Mouse (Mus musculus) MEL (cell line): ENCODE measurements around the gene Gm8271.
"Not testable (repeated sequence)": the region's sequence is repeated elsewhere in the genome, so short reads cannot be mapped to it uniquely, and the experiment has no call there.

ENCODE experiments used
- CTCF ChIP-seq, 3 experiments: IDR thresholded peaks in 2 of 3; conservative IDR thresholded peaks in 1 of 3; 2 replicates each; pipeline ENCODE4 v1.5.1; 2011 to 2012; ENCODE audit warnings: low read length in 3 of 3, low read depth in 2 of 3, mild to moderate bottlenecking in 2 of 3, improper control_type of control experiment in 1 of 3, inconsistent platforms in 1 of 3, mixed read lengths in 1 of 3, moderate library complexity in 1 of 3; ENCODE audit not compliant: control insufficient read depth in 1 of 3, insufficient read depth in 1 of 3, poor library complexity in 1 of 3, severe bottlenecking in 1 of 3
- GABPA ChIP-seq: IDR thresholded peaks from 2 replicates; pipeline ENCODE4 v1.6.1; 2012; ENCODE audit warnings: low read depth, mild to moderate bottlenecking, inconsistent platforms, low read length, improper control_type of control experiment, moderate library complexity
- GATA1 ChIP-seq: IDR thresholded peaks from 2 replicates; pipeline ENCODE4 v1.6.1; 2011; ENCODE audit warnings: low read depth, low read length, improper control_type of control experiment
- POLR2A ChIP-seq, 2 experiments: IDR thresholded peaks; 2 replicates each; pipeline ENCODE4 v1.6.1; 2011 to 2012; ENCODE audit warnings: low read length in 2 of 2, mild to moderate bottlenecking in 2 of 2, control low read depth in 1 of 2, improper control_type of control experiment in 1 of 2, low read depth in 1 of 2, moderate library complexity in 1 of 2; ENCODE audit not compliant: control insufficient read depth in 1 of 2, insufficient read depth in 1 of 2, poor library complexity in 1 of 2
- POLR2AphosphoS2 ChIP-seq: IDR thresholded peaks from 2 replicates; pipeline ENCODE4 v1.6.1; 2011; ENCODE audit warnings: low read length, improper control_type of control experiment
- POLR2AphosphoS5 ChIP-seq: IDR thresholded peaks from 2 replicates; pipeline ENCODE4 v1.6.1; 2012; ENCODE audit warnings: low read depth, borderline replicate concordance, mild to moderate bottlenecking, inconsistent platforms, low read length, moderate library complexity, mixed read lengths
- TAL1 ChIP-seq: IDR thresholded peaks from 2 replicates; pipeline ENCODE4 v1.6.1; 2012; ENCODE audit warnings: mild to moderate bottlenecking, inconsistent platforms, low read length, moderate library complexity, mixed read lengths

- not testable (repeated sequence) for TF ChIP-seq GABPA; CTCF (IDR thresholded peaks at IDR 0.05 in 2 of 3, conservative IDR thresholded peaks at IDR 0.05 in 1 of 3; ENCODE audit: control insufficient read depth in 1 of 3, insufficient read depth in 1 of 3, low read depth in 2 of 3, low read length in 3 of 3, poor library complexity in 1 of 3, severe bottlenecking in 1 of 3); POLR2AphosphoS5; POLR2A (IDR thresholded peaks at IDR 0.05; ENCODE audit: control insufficient read depth in 1 of 2, insufficient read depth in 1 of 2, low read depth in 1 of 2, low read length in 2 of 2, poor library complexity in 1 of 2); POLR2AphosphoS2; TAL1; GATA1
Observed at GRCm38 (mm10) chr14:5164235-5164634, 21.4 kb upstream of the Gm8271 start, which contains the start of gene Gm3317.
